Mouse (Mus musculus) bone marrow, adult 2 months (tissue): ENCODE measurements around the gene Fam83f.
"Not testable (repeated sequence)": the region's sequence is repeated elsewhere in the genome, so short reads cannot be mapped to it uniquely, and the experiment has no call there.

ENCODE experiments used
- CTCF ChIP-seq: fragments of 200-500 bp; IDR thresholded peaks from 2 replicates; pipeline ENCODE4 v1.5.1; 2011; ENCODE audit warnings: low read length, control low read depth; ENCODE audit not compliant: control insufficient read depth, insufficient read depth
- POLR2A ChIP-seq: fragments of 200-500 bp; IDR thresholded peaks from 2 replicates; pipeline ENCODE4 v1.6.1; 2011; ENCODE audit warnings: low read depth, mild to moderate bottlenecking, control low read depth, low read length, borderline replicate concordance; ENCODE audit not compliant: control insufficient read depth

- TF ChIP-seq POLR2A, CTCF: not testable (repeated sequence)
These were observed 64.1 kb downstream of the Fam83f start for GRCm38 (mm10) chr15:80735708-80736107.
